12 mouse cellular contexts compared by ENCODE assay signal in genomic region chr9:63727070-63727469, GRCm38 (mm10). TPM values are rescaled to one million over a fixed set of nuclear protein-coding genes. Genes with fewer than 3 reads are reported as not detected.
DNase-seq lines count a peak whose midpoint lies in the region; ATAC-seq and TF ChIP-seq lines count a peak whose summit lies in the region.
"Had no signal": no experiment of that assay in that cellular context is flagged by ENCODE, and none has a peak within 500 bp of the region (broad histone marks: within the 10 kb centered on the region; RNA-seq: fewer than 3 reads in every experiment).

No protein-coding gene starts in this region.

- H3K27me3 ChIP-seq in heart, embryonic 16.5 days (ENCODE audit: control insufficient read depth, insufficient read depth, low read length): no peaks in the 10 kb centered on the region
- H3K27me3 ChIP-seq in MEL (ENCODE audit: control insufficient read depth in 1 of 2, insufficient read depth in 2 of 2, low read length in 2 of 2): no peaks in the 10 kb centered on the region
- no peaks in the 10 kb centered on the region for H3K27me3 ChIP-seq in intestine, embryonic 14.5 days (replicated peaks; ENCODE audit: control insufficient read depth, insufficient read depth, low read length)
- no peaks in the 10 kb centered on the region for H3K27me3 ChIP-seq in liver, postnatal 0 days (ENCODE audit: insufficient read depth, low read length)
- H3K27me3 ChIP-seq: midbrain, embryonic 13.5 days; neural tube, embryonic 12.5 days; Patski had no signal

- ATAC-seq in heart, embryonic 16.5 days (replicated peaks; ENCODE audit: extremely low read depth, insufficient read depth, low FRiP score): no peak
- ATAC-seq in intestine, embryonic 14.5 days (replicated peaks; ENCODE audit: low FRiP score, low TSS enrichment, low read depth): peak; percentile 32; the same call in 1 of the 2 replicates
- peak; percentile 32; the same call in 1 of the 2 replicates for ATAC-seq in liver, postnatal 0 days
- no peak for ATAC-seq in megakaryocyte progenitor cell, adult 5-6 weeks (replicated peaks; ENCODE audit: poor library complexity)
- ATAC-seq: midbrain, embryonic 13.5 days had no signal

- no peak overlapping the region for H3K4me3 ChIP-seq in heart, embryonic 16.5 days (ENCODE audit: low read length)
- H3K4me3 ChIP-seq in MEL (ENCODE audit: control insufficient read depth in 1 of 2, insufficient read depth in 1 of 2, low read depth in 2 of 2, low read length in 2 of 2): no peak overlapping the region
- no peak overlapping the region for H3K4me3 ChIP-seq in intestine, embryonic 14.5 days (ENCODE audit: low read depth, low read length)
- no peak overlapping the region for H3K4me3 ChIP-seq in liver, postnatal 0 days (ENCODE audit: low read depth, low read length)
- H3K4me3 ChIP-seq: midbrain, embryonic 13.5 days; neural tube, embryonic 12.5 days had no signal

- no peak for DNase-seq in heart, adult 9 months (ENCODE audit: low spot score in 2 of 2)
- no peak for DNase-seq in MEL (ENCODE audit: low read depth, low spot score)
- no peak for DNase-seq in intestine, embryonic 14.5 days (ENCODE audit: low spot score)
- no peak for DNase-seq in liver, postnatal 0 days
- no peak for DNase-seq in urinary bladder, postnatal 25 days (ENCODE audit: low spot score)
- DNase-seq: cerebellum, postnatal 25 days; thymus, postnatal 25 days had no signal

- peak overlapping the region; percentile 35; the same call in 1 of the 2 replicates for H3K9ac ChIP-seq in heart, embryonic 16.5 days (ENCODE audit: low read length)
- H3K9ac ChIP-seq in MEL (ENCODE audit: control insufficient read depth, low read depth, low read length, poor library complexity, severe bottlenecking): no peak overlapping the region
- H3K9ac ChIP-seq in intestine, embryonic 14.5 days (ENCODE audit: low read length): no peak overlapping the region
- peak overlapping the region; percentile 8; the same call in 1 of the 2 replicates for H3K9ac ChIP-seq in liver, postnatal 0 days (replicated peaks)
- H3K9ac ChIP-seq: neural tube, embryonic 12.5 days had no signal

- WGBS in heart, embryonic 16.5 days: 73% methylated on average over 6 of the region's 6 CpGs
- WGBS in intestine, embryonic 14.5 days: 80% methylated on average over 6 of the region's 6 CpGs
- WGBS in liver, postnatal 0 days (ENCODE audit: insufficient replicate concordance): 74% methylated on average over 6 of the region's 6 CpGs

- TF ChIP-seq CTCF in MEL (IDR thresholded peaks at IDR 0.05 in 2 of 3, conservative IDR thresholded peaks at IDR 0.05 in 1 of 3; ENCODE audit: control insufficient read depth in 1 of 3, insufficient read depth in 1 of 3, low read depth in 2 of 3, low read length in 3 of 3, poor library complexity in 1 of 3, severe bottlenecking in 1 of 3): no peak
- TF ChIP-seq CTCF in liver, postnatal 0 days (IDR thresholded peaks at IDR 0.05; ENCODE audit: low read depth): no peak

- no peak for TF ChIP-seq EP300 in MEL (IDR thresholded peaks at IDR 0.05; ENCODE audit: low read depth in 1 of 2, low read length in 2 of 2)
- no peak for TF ChIP-seq EP300 in liver, postnatal 0 days (IDR thresholded peaks at IDR 0.05; ENCODE audit: low read depth)

- no peaks in the 10 kb centered on the region for H3K9me3 ChIP-seq in heart, embryonic 16.5 days (replicated peaks; ENCODE audit: control insufficient read depth, low read length)
- no peaks in the 10 kb centered on the region for H3K9me3 ChIP-seq in MEL (replicated peaks; ENCODE audit: insufficient read depth, low read length)
- H3K9me3 ChIP-seq in intestine, embryonic 14.5 days (ENCODE audit: control insufficient read depth, low read length): no peaks in the 10 kb centered on the region
- H3K9me3 ChIP-seq in liver, postnatal 0 days (ENCODE audit: low read length): no peaks in the 10 kb centered on the region
- H3K9me3 ChIP-seq: midbrain, embryonic 13.5 days; neural tube, embryonic 12.5 days had no signal

- TF ChIP-seq RAD21 in MEL (IDR thresholded peaks at IDR 0.05; ENCODE audit: low read depth, low read length): no peak

- H3K4me2 ChIP-seq in heart, embryonic 16.5 days (ENCODE audit: low read depth, low read length): no peak overlapping the region
- H3K4me2 ChIP-seq in intestine, embryonic 14.5 days (ENCODE audit: low read length): no peak overlapping the region
- H3K4me2 ChIP-seq in liver, postnatal 0 days (ENCODE audit: low read depth, low read length): peak overlapping the region; percentile 9; the same call in 1 of the 2 replicates
- H3K4me2 ChIP-seq: midbrain, embryonic 13.5 days; neural tube, embryonic 12.5 days had no signal

- no peak for TF ChIP-seq POLR2A in MEL (IDR thresholded peaks at IDR 0.05; ENCODE audit: control insufficient read depth in 1 of 2, insufficient read depth in 1 of 2, low read depth in 1 of 2, low read length in 2 of 2, poor library complexity in 1 of 2)

- no peaks in the 10 kb centered on the region for H3K36me3 ChIP-seq in heart, embryonic 16.5 days (ENCODE audit: control insufficient read depth, insufficient read depth)
- peaks cover 0 to 19% of the 10 kb centered on the region in 2 experiments; a peak in 2 of 4 replicates for H3K36me3 ChIP-seq in MEL (ENCODE audit: control insufficient read depth in 1 of 2, insufficient read depth in 2 of 2, low read length in 2 of 2)
- H3K36me3 ChIP-seq in intestine, embryonic 14.5 days (ENCODE audit: control insufficient read depth, insufficient read depth, low read length): 0 out of 2 replicates have a peak, but pooled peaks cover 6% of the 10 kb centered on the region
- no peaks in the 10 kb centered on the region for H3K36me3 ChIP-seq in liver, postnatal 0 days (replicated peaks; ENCODE audit: insufficient read depth, low read length)
- H3K36me3 ChIP-seq: midbrain, embryonic 13.5 days; neural tube, embryonic 12.5 days had no signal

- H3K27ac ChIP-seq in heart, embryonic 16.5 days (ENCODE audit: low read length): peak overlapping the region; percentile 89
- peak overlapping the region; percentile 47; the same call in 1 of the 2 replicates for H3K27ac ChIP-seq in MEL (ENCODE audit: control insufficient read depth, low read depth, low read length)
- peak overlapping the region; percentile 77 for H3K27ac ChIP-seq in intestine, embryonic 14.5 days (ENCODE audit: low read depth)
- peak overlapping the region; percentile 82 for H3K27ac ChIP-seq in liver, postnatal 0 days (ENCODE audit: low read depth)
- H3K27ac ChIP-seq: midbrain, embryonic 13.5 days; neural tube, embryonic 12.5 days had no signal

- peaks cover 61% of the 10 kb centered on the region for H3K4me1 ChIP-seq in heart, embryonic 16.5 days (ENCODE audit: control insufficient read depth, insufficient read depth, low read length)
- peaks cover 9 to 30% of the 10 kb centered on the region in 2 experiments for H3K4me1 ChIP-seq in MEL (ENCODE audit: control insufficient read depth in 1 of 2, insufficient read depth in 2 of 2, low read length in 2 of 2)
- H3K4me1 ChIP-seq in intestine, embryonic 14.5 days (replicated peaks; ENCODE audit: control insufficient read depth, insufficient read depth, low read length): peaks cover 26% of the 10 kb centered on the region
- H3K4me1 ChIP-seq in liver, postnatal 0 days (ENCODE audit: insufficient read depth): peaks cover 51% of the 10 kb centered on the region

- no peaks in the 10 kb centered on the region for H3K79me2 ChIP-seq in MEL (ENCODE audit: control insufficient read depth, insufficient read depth, low read length, poor library complexity)

TF ChIP-seq in MEL, 35 proteins besides CTCF, POLR2A, EP300 and RAD21:
- TF ChIP-seq BHLHE40 (IDR thresholded peaks at IDR 0.05; ENCODE audit: borderline replicate concordance, low read depth, low read length): no peak
- no peak for TF ChIP-seq USF2 (IDR thresholded peaks at IDR 0.05; ENCODE audit: borderline replicate concordance in 1 of 2, insufficient read depth in 1 of 2, low read depth in 1 of 2, low read length in 2 of 2)
- no peak for TF ChIP-seq MAZ (IDR thresholded peaks at IDR 0.05; ENCODE audit: low read depth, low read length)
TF ChIP-seq in MEL: peak in this region for 0.

RNA-seq across cellular contexts. Expression of gene Smad3, which starts 30.7 kb away (rescaled TPM):
- 12.5 and 13.7 TPM in 2 replicates for polyA plus RNA-seq in heart, embryonic 16.5 days (2015; fragmentation: Nextera tagmentation; extraction: Ambion mirVana)
- 7.1 and 7.5 TPM in 2 replicates for total RNA-seq in MEL (2012; rRNA removed)
- 10 to 100 TPM in 1 of 2 experiments, not detected in 1; 10.2 TPM for polyA plus RNA-seq in MEL (2012; ENCODE audit: insufficient read depth in 1 of 2, insufficient read length in 2 of 2, low read depth in 1 of 2, low replicate concordance in 2 of 2, missing spikeins in 1 of 2)
- 12.7 and 14.3 TPM in 2 replicates for polyA plus RNA-seq in intestine, embryonic 14.5 days (2014; fragmentation: Nextera tagmentation; extraction: Ambion mirVana)
- polyA plus RNA-seq in liver, postnatal 0 days (2015; fragmentation: Nextera tagmentation; extraction: Ambion mirVana): 1.9 and 2.1 TPM in 2 replicates
- 12.6 and 14.4 TPM in 2 replicates for total RNA-seq in megakaryocyte progenitor cell, adult 5-6 weeks (2015)
- 16.7 and 16.8 TPM in 2 replicates for total RNA-seq in megakaryocyte progenitor cell, adult 5-6 weeks (2017)

Comparison
In these comparisons a context has a peak if more than half of its experiments do, and no peak if none do; other contexts are left out.
1. ATAC-seq: peak in intestine, embryonic 14.5 days (single experiment) and liver, postnatal 0 days (single experiment); none in heart, embryonic 16.5 days (single experiment) and megakaryocyte progenitor cell, adult 5-6 weeks (single experiment).
2. H3K9ac ChIP-seq: peak in heart, embryonic 16.5 days (single experiment) and liver, postnatal 0 days (single experiment); none in MEL (single experiment) and intestine, embryonic 14.5 days (single experiment).
3. Peak in every context shown above with its lines, with median percentiles within 50 percentile points of each other: H3K27ac ChIP-seq.